Mouse (Mus musculus) mouse embryonic stem cell (cell line): ENCODE results near the gene Gm10229.
"Not testable (repeated sequence)": the region's sequence is repeated elsewhere in the genome, so short reads cannot be mapped to it uniquely, and the experiment has no call there.

Experiments used
- in situ Hi-C, 2 experiments: fragments of 300-500 bp; cut with MboI; formaldehyde crosslinking; loops; 1 replicate in 1 of 2; 3 replicates in 1 of 2; pipeline ENCODE4 v1.14.3; 2019 to 2020; ENCODE audit warnings: low sequenced_read_pairs in 2 of 2, low pct_unique_long_range_greater_than_20kb in 1 of 2, mixed read lengths in 1 of 2; ENCODE audit not compliant: unreplicated experiment in 1 of 2

Gene Gm10229

DNA sequence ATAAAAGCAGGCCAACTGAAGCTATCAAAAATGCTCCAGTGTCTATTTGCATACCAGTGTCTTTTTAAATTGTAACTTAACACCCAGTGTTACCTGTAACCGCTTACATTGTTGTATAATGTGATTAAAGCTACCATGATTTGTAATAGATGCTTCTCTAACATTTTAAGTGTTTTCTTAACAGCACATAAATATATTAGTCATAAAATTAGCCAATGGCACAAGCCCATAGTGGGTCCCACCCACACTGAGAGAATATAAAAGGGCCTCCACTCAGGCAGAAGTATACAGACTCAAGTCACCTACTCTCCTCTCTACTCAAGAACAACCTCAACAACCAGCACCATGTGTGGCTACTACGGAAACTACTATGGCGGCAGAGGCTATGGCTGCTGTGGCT is at the start of gene Gm10229:
TSS of gene Gm10229 (plus strand) at position 301 of the 400 bp plus-strand sequence.
- in situ Hi-C loops, result not testable (repeated sequence)

DNA sequence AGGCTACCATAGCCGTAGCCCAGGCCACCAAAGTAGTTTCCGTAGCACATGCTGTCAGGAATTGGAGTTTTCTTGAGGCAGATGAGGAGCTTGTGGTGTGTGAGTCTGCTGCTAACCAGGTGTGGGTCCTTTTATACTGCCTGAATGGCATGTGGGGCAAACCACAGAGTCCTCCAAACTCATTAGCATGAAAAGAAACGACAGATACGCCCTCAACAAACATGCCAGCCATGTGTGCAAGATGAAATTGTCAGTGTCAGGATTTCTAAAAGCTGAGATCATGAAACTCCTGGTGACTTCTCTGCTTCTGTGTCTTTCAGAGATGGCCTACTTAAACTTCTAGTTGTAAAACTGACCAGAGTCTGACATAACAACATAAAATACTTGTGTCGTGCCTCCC is 4.4 kb upstream of the Gm10229 start, which contains the start of gene Krtap22-2:
TSS of gene Krtap22-2 (minus strand) at position 101 of the 400 bp plus-strand sequence.
- in situ Hi-C loops, result no loop called here

DNA sequence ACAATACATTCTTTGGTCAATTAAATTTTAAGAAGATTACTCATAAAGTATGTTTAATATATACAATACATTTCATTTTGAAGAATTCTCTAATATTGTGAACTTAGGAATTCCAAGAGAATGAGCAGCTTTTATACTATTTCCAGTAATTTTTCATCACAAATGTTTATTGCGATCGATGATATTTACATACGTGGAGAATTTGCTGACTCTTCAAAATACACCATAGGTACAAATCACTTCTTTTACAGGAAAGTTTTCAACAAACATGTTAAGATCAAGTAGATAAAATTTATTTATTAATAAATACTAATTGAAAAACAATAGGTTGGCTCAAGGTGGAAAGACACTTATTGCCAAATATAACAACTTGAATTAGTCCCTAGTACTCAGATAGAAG is 1.1 kb upstream of the Gm10229 start:
- in situ Hi-C loops, result no loop called here

DNA sequence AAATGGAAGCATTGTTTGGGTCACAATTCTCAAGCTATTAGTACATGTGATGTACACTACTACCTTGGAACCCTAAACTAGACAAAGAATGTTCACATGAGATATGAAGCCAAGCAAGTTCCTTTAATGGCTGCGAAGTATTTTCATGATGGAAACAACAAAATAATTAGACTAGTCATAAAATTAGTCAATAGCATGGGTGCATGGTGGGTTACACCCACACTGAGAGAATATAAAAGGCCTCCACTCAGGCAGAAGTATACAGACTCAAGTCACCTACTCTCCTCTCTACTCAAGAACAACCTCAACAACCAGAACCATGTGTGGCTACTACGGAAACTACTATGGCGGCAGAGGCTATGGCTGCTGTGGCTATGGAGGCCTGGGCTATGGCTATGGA is 16.3 kb downstream of the Gm10229 start, which contains the start of gene Krtap6-1:
TSS of gene Krtap6-1 (plus strand) at position 301 of the 400 bp plus-strand sequence.
- in situ Hi-C loops, result not testable (repeated sequence)

DNA sequence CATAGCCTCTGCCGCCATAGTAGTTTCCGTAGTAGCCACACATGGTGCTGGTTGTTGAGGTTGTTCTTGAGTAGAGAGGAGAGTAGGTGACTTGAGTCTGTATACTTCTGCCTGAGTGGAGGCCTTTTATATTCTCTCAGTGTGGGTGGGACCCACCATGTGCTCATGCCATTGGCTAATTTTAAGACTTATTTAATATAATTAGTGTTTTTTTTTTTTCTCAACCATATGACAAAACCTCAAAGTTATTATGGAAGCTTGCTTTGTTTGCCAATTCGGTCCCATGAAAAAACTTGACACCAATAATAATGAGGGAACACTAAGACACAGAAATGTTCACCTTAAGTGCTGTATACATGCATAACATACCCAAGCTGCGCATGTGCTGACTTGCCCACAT is 26.3 kb downstream of the Gm10229 start, which contains the start of gene Gm10228:
TSS of gene Gm10228 (minus strand) at position 101 of the 400 bp plus-strand sequence.
- in situ Hi-C loops, result not testable (repeated sequence)

DNA sequence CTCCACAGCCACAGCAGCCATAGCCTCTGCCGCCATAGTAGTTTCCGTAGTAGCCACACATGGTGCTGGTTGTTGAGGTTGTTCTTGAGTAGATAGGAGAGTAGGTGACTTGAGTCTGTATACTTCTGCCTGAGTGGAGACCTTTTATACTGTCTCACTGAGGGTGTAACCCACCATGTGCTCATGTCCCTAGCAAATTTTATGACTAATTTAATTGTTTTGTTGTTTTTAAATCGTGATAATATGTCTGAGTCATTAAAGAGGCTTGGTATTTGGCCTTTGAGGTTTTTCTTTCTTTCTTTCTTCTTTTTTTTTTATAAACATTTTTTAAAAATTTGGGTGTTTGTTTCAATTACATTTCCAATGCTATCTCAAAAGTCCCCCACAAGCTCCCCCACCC is 32.7 kb downstream of the Gm10229 start, which contains the start of gene Krtap6-5:
TSS of gene Krtap6-5 (minus strand) at position 101 of the 400 bp plus-strand sequence.
- in situ Hi-C loops, result no loop called here

DNA sequence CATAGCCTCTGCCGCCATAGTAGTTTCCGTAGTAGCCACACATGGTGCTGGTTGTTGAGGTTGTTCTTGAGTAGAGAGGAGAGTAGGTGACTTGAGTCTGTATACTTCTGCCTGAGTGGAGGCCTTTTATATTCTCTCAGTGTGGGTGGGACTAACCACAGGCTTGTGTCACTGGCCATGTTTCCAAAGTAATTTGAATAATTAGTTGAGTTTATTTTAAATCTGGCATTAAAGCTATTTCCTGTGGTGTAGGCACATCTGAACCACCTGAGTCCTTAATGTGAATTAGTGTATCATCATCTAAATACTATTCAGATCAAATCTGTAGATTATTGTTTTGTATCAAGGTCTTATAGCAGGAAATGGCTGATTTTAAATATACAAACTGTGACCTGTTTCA is 48.8 kb downstream of the Gm10229 start, which contains the start of gene 1110025L11Rik:
TSS of gene 1110025L11Rik (minus strand) at position 101 of the 400 bp plus-strand sequence.
- in situ Hi-C loops, result not testable (repeated sequence)
